9 mouse cellular contexts compared by ENCODE assay signal in the genomic region with DNA sequence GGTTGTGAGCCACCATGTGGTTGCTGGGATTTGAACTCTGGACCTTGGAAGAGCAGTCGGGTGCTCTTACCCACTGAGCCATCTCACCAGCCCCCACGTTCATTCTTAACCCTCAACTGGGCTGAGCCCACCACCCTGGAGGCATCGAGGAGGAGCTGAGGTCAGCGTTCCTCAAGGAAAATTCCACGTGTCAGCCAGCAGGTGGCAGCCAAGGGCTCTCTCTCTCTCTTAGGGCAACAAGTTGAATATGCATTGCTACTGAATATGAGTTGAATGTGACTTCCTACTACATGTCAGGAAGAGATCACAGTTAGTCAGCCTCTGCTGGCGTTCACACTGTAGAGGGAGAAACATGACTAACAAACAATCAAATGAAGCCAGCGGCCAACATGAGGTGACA. TPM values are rescaled to one million over a fixed set of nuclear protein-coding genes. Genes with fewer than 3 reads are reported as not detected.
A peak's percentile ranks its signal among the peaks of the same experiment; 100 is the strongest.
DNase-seq lines count a peak whose midpoint lies in the region; ATAC-seq and TF ChIP-seq lines count a peak whose summit lies in the region.
"Had no signal": no experiment of that assay in that cellular context is flagged by ENCODE, and none has a peak within 500 bp of the region (broad histone marks: within the 10 kb centered on the region; RNA-seq: fewer than 3 reads in every experiment).

No protein-coding gene starts in this region.

- no peak overlapping the region for H3K4me2 ChIP-seq in lung, embryonic 14.5 days
- H3K4me2 ChIP-seq: hindbrain, embryonic 15.5 days had no signal

- intact Hi-C loops in left cerebral cortex, postnatal 4 days (cut with DNase I) = no loop called here

- no peaks in the 10 kb centered on the region for H3K36me3 ChIP-seq in lung, embryonic 14.5 days (ENCODE audit: insufficient read depth)
- H3K36me3 ChIP-seq: hindbrain, embryonic 15.5 days had no signal

- TF ChIP-seq CTCF in lung, embryonic 14.5 days (IDR thresholded peaks at IDR 0.05; ENCODE audit: low read depth) = peak; percentile 81

- H3K4me3 ChIP-seq in lung, embryonic 14.5 days (ENCODE audit: low read depth, low read length) = no peak overlapping the region
- H3K4me3 ChIP-seq: hindbrain, embryonic 15.5 days had no signal

- peak; percentile 54 for DNase-seq in cerebellum, adult 11 months
- DNase-seq in left cerebral cortex, postnatal 4 days = peak; percentile 77
- DNase-seq in left cerebral cortex, adult 11 months (ENCODE audit: low spot score) = no peak
- DNase-seq in T-cell, adult 2 months (ENCODE audit: low spot score) = peak; percentile 56
- peak; percentile 53 for DNase-seq in embryo, embryonic 11.5 days (ENCODE audit: low read depth, low spot score)
- DNase-seq in lung, embryonic 14.5 days = peak; percentile 75
- peak; percentile 51 to 85 for DNase-seq in spleen, postnatal 4 days (ENCODE audit: low spot score in 2 of 2)

- no peak for ATAC-seq in cerebellum, adult (ENCODE audit: insufficient number of reproducible peaks, low FRiP score, low TSS enrichment)
- no peak for ATAC-seq in lung, embryonic 14.5 days (ENCODE audit: insufficient read depth)

- H3K9me3 ChIP-seq in lung, embryonic 14.5 days (ENCODE audit: low read depth, low read length) = no peaks in the 10 kb centered on the region
- H3K9me3 ChIP-seq: hindbrain, embryonic 15.5 days had no signal

- H3K4me1 ChIP-seq in lung, embryonic 14.5 days (ENCODE audit: insufficient read depth) = no peaks in the 10 kb centered on the region

- H3K27me3 ChIP-seq in lung, embryonic 14.5 days (ENCODE audit: insufficient read depth, low read length) = peaks cover 70% of the 10 kb centered on the region

- no peak overlapping the region for H3K27ac ChIP-seq in lung, embryonic 14.5 days (ENCODE audit: low read depth)
- H3K27ac ChIP-seq: hindbrain, embryonic 15.5 days had no signal

- no peak overlapping the region for H3K9ac ChIP-seq in lung, embryonic 14.5 days
- H3K9ac ChIP-seq: hindbrain, embryonic 15.5 days had no signal

- WGBS in lung, embryonic 14.5 days = 24% methylated on average over 7 of the region's 7 CpGs

RNA-seq across cellular contexts. Expression of a gene that starts 7.9 kb away (rescaled TPM):
- 10 to 100 TPM; 10.7 to 13.4 TPM for total RNA-seq in left cerebral cortex, postnatal 4 days (2021)
- 0.72 and 1.1 TPM in 2 replicates for polyA plus RNA-seq in lung, embryonic 14.5 days (2014; fragmentation: Nextera tagmentation; extraction: Ambion mirVana)

RNA-seq across cellular contexts. Expression of a gene that starts 8.0 kb away (rescaled TPM):
- 10 to 100 TPM; 56.2 to 66.9 TPM for total RNA-seq in left cerebral cortex, postnatal 4 days (2021)
- polyA plus RNA-seq in lung, embryonic 14.5 days (2014; fragmentation: Nextera tagmentation; extraction: Ambion mirVana) = 9.3 and 11.0 TPM in 2 replicates

RNA-seq across cellular contexts. Expression of a gene that starts 16.3 kb away (rescaled TPM):
- total RNA-seq in left cerebral cortex, postnatal 4 days (2021) = 10 to 100 TPM; 21.2 to 21.8 TPM
- 10.8 and 12.3 TPM in 2 replicates for polyA plus RNA-seq in lung, embryonic 14.5 days (2014; fragmentation: Nextera tagmentation; extraction: Ambion mirVana)

RNA-seq across cellular contexts. Expression of a gene that starts 37.8 kb away (rescaled TPM):
- 10 to 100 TPM; 41.9 to 46.4 TPM for total RNA-seq in left cerebral cortex, postnatal 4 days (2021)
- not detected in 2 replicates for polyA plus RNA-seq in lung, embryonic 14.5 days (2014; fragmentation: Nextera tagmentation; extraction: Ambion mirVana)

RNA-seq across cellular contexts. Expression of a gene that starts 38.1 kb away (rescaled TPM):
- 10 to 100 TPM; 53.0 to 55.4 TPM for total RNA-seq in left cerebral cortex, postnatal 4 days (2021)
- polyA plus RNA-seq in lung, embryonic 14.5 days (2014; fragmentation: Nextera tagmentation; extraction: Ambion mirVana) = 60.2 and 61.1 TPM in 2 replicates
